Mouse (Mus musculus) ES-Bruce4 (cell line): ENCODE data around the gene Ndufs7. TPM values are rescaled to one million over a fixed set of nuclear protein-coding genes. Genes with fewer than 3 reads are reported as not detected.
A peak's percentile ranks its signal among the peaks of the same experiment; 100 is the strongest.
"Not testable (repeated sequence)": the region's sequence is repeated elsewhere in the genome, so short reads cannot be mapped to it uniquely, and the experiment has no call there.

Experiments used
- H3K27ac ChIP-seq: 2 replicates; pipeline ENCODE4 v1.5.1; 2012; ENCODE audit warnings: low read length, inconsistent platforms; ENCODE audit not compliant: insufficient read depth
- H3K27me3 ChIP-seq: 2 replicates; pipeline ENCODE4 v1.6.1; 2012; ENCODE audit warnings: mild to moderate bottlenecking, low read length, inconsistent platforms; ENCODE audit not compliant: control insufficient read depth, poor library complexity, insufficient read depth, severe bottlenecking
- H3K36me3 ChIP-seq: 2 replicates; pipeline ENCODE4 v1.6.1; 2012; ENCODE audit warnings: inconsistent platforms, mild to moderate bottlenecking, low read length, moderate library complexity; ENCODE audit not compliant: control insufficient read depth, poor library complexity, insufficient read depth, severe bottlenecking
- H3K4me1 ChIP-seq: one replicate; pipeline ENCODE4 v1.8.1; 2011; ENCODE audit warnings: low read length; ENCODE audit not compliant: control insufficient read depth, insufficient read depth
- H3K4me3 ChIP-seq: 2 replicates; pipeline ENCODE4 v1.5.1; 2011; ENCODE audit warnings: low read depth, mild to moderate bottlenecking, low read length
- H3K9ac ChIP-seq: 2 replicates; pipeline ENCODE4 v1.6.1; 2012; ENCODE audit warnings: low read depth, mild to moderate bottlenecking, inconsistent platforms; ENCODE audit not compliant: poor library complexity, severe bottlenecking
- H3K9me3 ChIP-seq: replicated peaks from 2 replicates; pipeline ENCODE4 v1.6.1; 2012; ENCODE audit warnings: mild to moderate bottlenecking, low read length, inconsistent platforms; ENCODE audit not compliant: control insufficient read depth, poor library complexity, insufficient read depth, severe bottlenecking
- CTCF ChIP-seq: IDR thresholded peaks from one replicate; pipeline ENCODE4 v1.8.1; 2011; ENCODE audit warnings: low read depth, low read length
- EP300 ChIP-seq: IDR thresholded peaks from 2 replicates; pipeline ENCODE4 v1.6.1; 2011; ENCODE audit warnings: low read depth, low read length; ENCODE audit not compliant: insufficient read depth
- POLR2A ChIP-seq: IDR thresholded peaks from one replicate; pipeline ENCODE4 v1.8.1; 2011; ENCODE audit warnings: low read length; ENCODE audit not compliant: insufficient read depth
- polyA plus RNA-seq: library from polyadenylated mRNA; stranded (reverse); fragments of >200 nt; gene quantifications from 2 replicates; pipeline ENCODE4 v1.2.4, GENCODE M21; 2011; ENCODE audit warnings: low read depth; ENCODE audit not compliant: missing spikeins, insufficient read depth, insufficient read length

The Ndufs7 gene
- polyA plus RNA-seq, 1 experiment = 63.9 TPM

GRCm38 (mm10) chr10:80208248-80208647, 40.7 kb upstream of the Ndufs7 start:
- no peak for TF ChIP-seq POLR2A
- Histone ChIP-seq H3K9ac (no peak overlapping the region), H3K9me3 (no peaks in the 10 kb centered on the region), H3K4me1 (peaks cover 2% of the 10 kb centered on the region), H3K36me3 (no peaks in the 10 kb centered on the region), H3K4me3 (no peak overlapping the region), H3K27ac (no peak overlapping the region), H3K27me3 (no peaks in the 10 kb centered on the region)

- no peak overlapping the region for H3K27ac ChIP-seq
- H3K36me3 ChIP-seq = no peaks in the 10 kb centered on the region
- H3K4me1 ChIP-seq = no peaks in the 10 kb centered on the region
- no peaks in the 10 kb centered on the region for H3K27me3 ChIP-seq
- H3K9me3 ChIP-seq = no peaks in the 10 kb centered on the region
- H3K4me3 ChIP-seq = peak overlapping the region; percentile 34; the same call in 1 of the 2 replicates
- TF ChIP-seq POLR2A (no peak), CTCF (no peak), EP300 (no peak)
- H3K9ac ChIP-seq = peak overlapping the region; percentile 34
Observed at GRCm38 (mm10) chr10:80208841-80209371, 40.0 kb upstream of the Ndufs7 start.

- not testable (repeated sequence) for H3K9ac ChIP-seq, H3K4me1 ChIP-seq, H3K27ac ChIP-seq, H3K4me3 ChIP-seq, H3K36me3 ChIP-seq, H3K27me3 ChIP-seq, H3K9me3 ChIP-seq
Observed at GRCm38 (mm10) chr10:80211547-80212103, 37.3 kb upstream of the Ndufs7 start.

- H3K27ac ChIP-seq = no peak overlapping the region; the same call in 1 of the 2 replicates
Observed at GRCm38 (mm10) chr10:80215048-80215772, 33.7 kb upstream of the Ndufs7 start.

GRCm38 (mm10) chr10:80220676-80221075, 28.2 kb upstream of the Ndufs7 start:
- H3K4me1 ChIP-seq = peaks cover 5% of the 10 kb centered on the region
- H3K27me3 ChIP-seq = no peaks in the 10 kb centered on the region
- no peak overlapping the region; the same call in 1 of the 2 replicates for H3K4me3 ChIP-seq
- H3K9ac ChIP-seq = no peak overlapping the region
- no peak overlapping the region for H3K27ac ChIP-seq
- H3K9me3 ChIP-seq = no peaks in the 10 kb centered on the region
- no peaks in the 10 kb centered on the region for H3K36me3 ChIP-seq
- no peak for TF ChIP-seq CTCF
- TF ChIP-seq EP300 = no peak
- no peak for TF ChIP-seq POLR2A

More at GRCm38 (mm10) chr10:80215048-80215772, 33.7 kb upstream of the Ndufs7 start:
- Histone ChIP-seq H3K9me3 (no peaks in the 10 kb centered on the region), H3K9ac (peak overlapping the region; percentile 6; the same call in 1 of the 2 replicates), H3K4me1 (peaks cover 3% of the 10 kb centered on the region), H3K36me3 (no peaks in the 10 kb centered on the region), H3K27me3 (no peaks in the 10 kb centered on the region), H3K4me3 (no peak overlapping the region)
- no peak for TF ChIP-seq POLR2A
- TF ChIP-seq EP300 = no peak
- no peak for TF ChIP-seq CTCF

- H3K27me3 ChIP-seq = not testable (repeated sequence)
Observed at GRCm38 (mm10) chr10:80223137-80223536, 25.8 kb upstream of the Ndufs7 start.

More at GRCm38 (mm10) chr10:80223137-80223536, 25.8 kb upstream of the Ndufs7 start:
- H3K9ac ChIP-seq, H3K4me1 ChIP-seq, H3K27ac ChIP-seq, H3K4me3 ChIP-seq, H3K36me3 ChIP-seq, H3K9me3 ChIP-seq: not testable (repeated sequence)
